Mouse (Mus musculus): ENCODE measurements around the gene Lrguk. TPM values are rescaled to one million over a fixed set of nuclear protein-coding genes. Genes with fewer than 3 reads are reported as not detected.

Lrguk gene
- 0.55 and 1.2 TPM in 2 replicates for polyA plus RNA-seq (2014; fragmentation: Nextera tagmentation; extraction: Ambion mirVana)

DNA sequence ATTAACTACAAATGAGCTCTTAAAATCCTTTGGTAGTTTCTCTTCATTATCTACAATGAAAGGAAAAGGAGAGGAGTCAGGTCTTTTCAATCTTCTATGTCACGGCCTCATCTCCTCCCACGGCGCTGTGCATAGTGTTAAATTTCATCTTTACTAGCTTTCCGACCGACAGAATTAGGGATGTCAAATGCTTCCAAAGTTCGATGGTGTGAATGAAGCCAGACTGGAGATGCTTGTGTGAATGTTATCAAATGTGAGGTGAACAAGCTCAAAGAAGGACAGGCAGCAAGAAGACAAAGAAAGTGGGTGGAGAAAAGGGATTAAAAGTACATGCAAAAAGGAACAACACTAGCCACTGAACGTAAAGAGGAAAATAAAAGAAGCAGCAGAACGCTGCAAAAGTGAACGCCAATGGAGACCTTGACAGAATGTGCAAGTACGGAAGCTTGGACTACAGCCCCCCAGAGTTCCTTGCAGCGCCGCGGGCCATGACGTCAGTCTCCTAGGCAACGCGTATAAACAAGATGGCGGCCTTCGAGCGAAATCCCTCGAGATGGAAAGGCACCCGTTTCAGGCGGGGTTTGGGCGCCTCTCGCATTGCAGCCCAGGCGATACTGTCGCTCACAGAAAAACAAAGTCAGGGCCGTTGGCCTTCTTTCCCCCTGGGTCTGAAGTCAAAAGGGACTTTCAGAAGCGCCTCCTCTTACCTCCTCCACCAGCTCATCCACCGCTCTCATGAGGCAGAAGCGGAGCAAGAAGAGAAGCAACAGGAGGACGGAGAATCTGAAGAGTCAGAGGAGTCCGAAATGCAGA lies at the start of gene Lrguk:
TSS of gene Lrguk (plus strand) at position 516 of the 813 bp plus-strand sequence.
- H3K9ac ChIP-seq (ENCODE audit: low read length): peak within 1 kb of the TSS; percentile 56
- H3K4me2 ChIP-seq (ENCODE audit: low read depth): peak within 1 kb of the TSS; percentile 74
- H3K27me3 ChIP-seq (ENCODE audit: control insufficient read depth, insufficient read depth, low read length): no peaks in the 10 kb centered on the region
- DNase-seq (ENCODE audit: low spot score) (peak; percentile 90), ATAC-seq (ENCODE audit: insufficient read depth, low FRiP score, low TSS enrichment) (peak; percentile 92)
- H3K4me1 ChIP-seq (ENCODE audit: control insufficient read depth, insufficient read depth, low read length): peaks cover 3% of the 10 kb centered on the region; the same call in 1 of the 2 replicates
- no peak within 1 kb of the TSS for H3K27ac ChIP-seq (ENCODE audit: low read depth, low read length)
- peak within 1 kb of the TSS; percentile 50 for H3K4me3 ChIP-seq (ENCODE audit: low read depth, low read length)
- 6% methylated on average over 32 of the region's 32 CpGs for WGBS
- H3K9me3 ChIP-seq (ENCODE audit: control insufficient read depth, low read length): no peaks in the 10 kb centered on the region
- no peaks in the 10 kb centered on the region for H3K36me3 ChIP-seq (ENCODE audit: control insufficient read depth, insufficient read depth, low read length)

DNA sequence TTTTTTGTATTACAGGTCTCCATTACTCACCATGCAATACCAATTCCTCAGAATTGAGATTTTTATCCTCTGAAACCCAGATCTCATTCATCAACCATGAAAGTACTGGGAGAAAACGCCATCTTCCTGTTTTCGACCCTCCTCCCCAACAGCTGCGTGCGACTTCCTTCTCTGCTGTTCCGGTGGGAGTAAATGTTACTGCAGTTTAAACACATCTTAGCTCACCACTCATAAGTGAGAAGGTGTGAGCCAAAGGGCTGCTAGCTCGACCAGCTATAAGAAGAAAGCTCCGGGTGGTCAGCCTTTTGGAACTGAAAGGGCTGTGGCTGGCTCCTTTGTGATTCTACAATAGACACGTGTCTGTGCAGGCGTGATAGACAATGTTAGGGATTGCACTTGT lies 46.5 kb upstream of the Lrguk start:
- 85% methylated on average over 9 of the region's 9 CpGs for WGBS

DNA sequence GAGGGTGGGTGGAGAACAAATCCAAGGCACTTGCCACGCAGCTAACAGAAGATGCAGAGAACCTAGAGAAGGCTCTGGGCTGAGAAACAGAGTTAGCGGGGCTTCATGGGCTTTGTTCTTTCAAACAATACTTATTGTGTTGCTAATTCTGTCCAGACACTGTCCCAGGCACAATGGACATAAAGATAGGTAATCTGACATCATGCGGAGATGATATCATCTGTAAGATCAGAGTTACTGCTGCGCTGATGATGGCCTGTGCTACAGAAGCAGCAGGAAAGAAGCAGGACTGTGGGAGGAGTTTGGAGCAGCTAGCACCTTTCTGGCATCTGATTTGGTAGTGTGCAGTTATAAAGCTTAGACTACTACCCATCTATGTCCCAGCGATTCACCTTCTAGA lies 42.1 kb upstream of the Lrguk start:
- no peak for DNase-seq (ENCODE audit: low spot score)
- H3K4me1 ChIP-seq (ENCODE audit: control insufficient read depth, insufficient read depth, low read length): no peaks in the 10 kb centered on the region
- no peaks in the 10 kb centered on the region for H3K36me3 ChIP-seq (ENCODE audit: control insufficient read depth, insufficient read depth, low read length)
- no peak overlapping the region for H3K4me3 ChIP-seq (ENCODE audit: low read depth, low read length)
- ATAC-seq (ENCODE audit: insufficient read depth, low FRiP score, low TSS enrichment): no peak
- H3K27ac ChIP-seq (ENCODE audit: low read depth, low read length): no peak overlapping the region
- no peaks in the 10 kb centered on the region for H3K9me3 ChIP-seq (ENCODE audit: control insufficient read depth, low read length)
- no peak overlapping the region for H3K4me2 ChIP-seq (ENCODE audit: low read depth)
- 80% methylated on average over 5 of the region's 5 CpGs for WGBS
- no peaks in the 10 kb centered on the region for H3K27me3 ChIP-seq (ENCODE audit: control insufficient read depth, insufficient read depth, low read length)
- H3K9ac ChIP-seq (ENCODE audit: low read length): no peak overlapping the region

More for the DNA sequence above, 46.5 kb upstream of the Lrguk start:
- DNase-seq (ENCODE audit: low spot score) (no peak), ATAC-seq (ENCODE audit: insufficient read depth, low FRiP score, low TSS enrichment) (no peak)
- no peaks in the 10 kb centered on the region for H3K36me3 ChIP-seq (ENCODE audit: control insufficient read depth, insufficient read depth, low read length)
- H3K27me3 ChIP-seq (ENCODE audit: control insufficient read depth, insufficient read depth, low read length): no peaks in the 10 kb centered on the region
- no peak overlapping the region for H3K4me3 ChIP-seq (ENCODE audit: low read depth, low read length)
- no peak overlapping the region for H3K9ac ChIP-seq (ENCODE audit: low read length)
- no peaks in the 10 kb centered on the region for H3K4me1 ChIP-seq (ENCODE audit: control insufficient read depth, insufficient read depth, low read length)
- no peak overlapping the region for H3K27ac ChIP-seq (ENCODE audit: low read depth, low read length)
- H3K4me2 ChIP-seq (ENCODE audit: low read depth): no peak overlapping the region
- H3K9me3 ChIP-seq (ENCODE audit: control insufficient read depth, low read length): no peaks in the 10 kb centered on the region

DNA sequence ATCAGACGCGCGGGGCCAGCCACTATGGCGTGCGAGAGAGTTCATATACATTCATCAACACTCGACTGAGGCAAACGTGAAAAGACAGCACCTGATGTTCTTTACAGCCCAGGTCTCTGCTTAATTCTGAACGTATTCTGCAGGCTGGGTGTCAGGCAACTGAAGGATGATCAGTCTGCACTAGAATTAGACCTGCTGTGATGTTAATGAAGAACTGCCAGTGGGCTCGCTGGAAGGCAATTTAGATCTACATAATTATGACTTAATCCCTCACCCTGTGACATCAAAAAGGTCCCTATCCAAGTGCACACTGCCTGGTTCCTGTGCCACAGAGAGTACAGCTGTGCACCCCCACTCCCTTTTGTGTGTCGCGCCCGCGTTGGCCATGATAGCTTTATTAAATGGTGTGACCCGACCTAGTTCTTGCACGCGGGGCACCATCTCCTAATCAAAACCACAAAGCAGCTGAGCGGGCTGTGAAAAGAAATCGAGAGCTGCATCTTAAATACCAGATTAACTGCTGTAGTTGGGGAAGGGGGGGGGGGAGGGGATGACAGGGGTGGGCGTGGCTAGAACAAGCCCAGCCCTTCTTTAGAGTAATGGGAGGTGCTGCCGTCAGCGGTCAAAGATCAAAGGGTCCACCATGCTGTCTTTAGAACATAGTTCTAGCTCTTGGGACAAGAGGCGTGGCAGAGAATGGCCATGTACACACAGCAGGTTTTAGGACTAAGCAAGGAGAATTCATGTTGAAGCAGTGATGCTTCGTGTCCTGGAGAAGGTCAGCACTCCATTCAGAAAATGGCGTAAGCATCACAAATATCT lies 36.8 kb upstream of the Lrguk start:
- Histone ChIP-seq H3K36me3 (ENCODE audit: control insufficient read depth, insufficient read depth, low read length) (no peaks in the 10 kb centered on the region), H3K4me3 (ENCODE audit: low read depth, low read length) (no peak overlapping the region), H3K27me3 (ENCODE audit: control insufficient read depth, insufficient read depth, low read length) (no peaks in the 10 kb centered on the region), H3K4me1 (ENCODE audit: control insufficient read depth, insufficient read depth, low read length) (no peaks in the 10 kb centered on the region), H3K9ac (ENCODE audit: low read length) (no peak overlapping the region), H3K9me3 (ENCODE audit: control insufficient read depth, low read length) (no peaks in the 10 kb centered on the region), H3K4me2 (ENCODE audit: low read depth) (peak overlapping the region; percentile 30; the same call in 1 of the 2 replicates), H3K27ac (ENCODE audit: low read depth, low read length) (peak overlapping the region; percentile 53; the same call in 1 of the 2 replicates)
- WGBS: 37% methylated on average over 24 of the region's 24 CpGs
- ATAC-seq (ENCODE audit: insufficient read depth, low FRiP score, low TSS enrichment) (peak; percentile 55; the same call in 1 of the 2 replicates), DNase-seq (ENCODE audit: low spot score) (peak; percentile 46)

GRCm38 (mm10) chr6:33993842-33994241 lies 35.4 kb upstream of the Lrguk start:
- DNase-seq (ENCODE audit: low spot score) (no peak), ATAC-seq (ENCODE audit: insufficient read depth, low FRiP score, low TSS enrichment) (no peak)
- WGBS: 62% methylated on average over 6 of the region's 6 CpGs
- no peaks in the 10 kb centered on the region for H3K4me1 ChIP-seq (ENCODE audit: control insufficient read depth, insufficient read depth, low read length)
- H3K27me3 ChIP-seq (ENCODE audit: control insufficient read depth, insufficient read depth, low read length): no peaks in the 10 kb centered on the region
- H3K9me3 ChIP-seq (ENCODE audit: control insufficient read depth, low read length): no peaks in the 10 kb centered on the region
- no peak overlapping the region for H3K4me2 ChIP-seq (ENCODE audit: low read depth)
- H3K27ac ChIP-seq (ENCODE audit: low read depth, low read length): no peak overlapping the region
- H3K9ac ChIP-seq (ENCODE audit: low read length): no peak overlapping the region
- H3K4me3 ChIP-seq (ENCODE audit: low read depth, low read length): no peak overlapping the region
- H3K36me3 ChIP-seq (ENCODE audit: control insufficient read depth, insufficient read depth, low read length): no peaks in the 10 kb centered on the region

- Histone ChIP-seq H3K4me2 (ENCODE audit: low read depth) (no peak overlapping the region), H3K9ac (ENCODE audit: low read length) (no peak overlapping the region), H3K27ac (ENCODE audit: low read depth, low read length) (no peak overlapping the region), H3K4me3 (ENCODE audit: low read depth, low read length) (no peak overlapping the region), H3K27me3 (ENCODE audit: control insufficient read depth, insufficient read depth, low read length) (no peaks in the 10 kb centered on the region), H3K4me1 (ENCODE audit: control insufficient read depth, insufficient read depth, low read length) (no peaks in the 10 kb centered on the region), H3K36me3 (ENCODE audit: control insufficient read depth, insufficient read depth, low read length) (no peaks in the 10 kb centered on the region), H3K9me3 (ENCODE audit: control insufficient read depth, low read length) (no peaks in the 10 kb centered on the region)
- no peak for ATAC-seq (ENCODE audit: insufficient read depth, low FRiP score, low TSS enrichment)
- no peak for DNase-seq (ENCODE audit: low spot score)
- whole genome bisulfite sequencing: 58% methylated on average over 2 of the region's 4 CpGs
Observed at GRCm38 (mm10) chr6:33998590-33998989, 30.7 kb upstream of the Lrguk start.

DNA sequence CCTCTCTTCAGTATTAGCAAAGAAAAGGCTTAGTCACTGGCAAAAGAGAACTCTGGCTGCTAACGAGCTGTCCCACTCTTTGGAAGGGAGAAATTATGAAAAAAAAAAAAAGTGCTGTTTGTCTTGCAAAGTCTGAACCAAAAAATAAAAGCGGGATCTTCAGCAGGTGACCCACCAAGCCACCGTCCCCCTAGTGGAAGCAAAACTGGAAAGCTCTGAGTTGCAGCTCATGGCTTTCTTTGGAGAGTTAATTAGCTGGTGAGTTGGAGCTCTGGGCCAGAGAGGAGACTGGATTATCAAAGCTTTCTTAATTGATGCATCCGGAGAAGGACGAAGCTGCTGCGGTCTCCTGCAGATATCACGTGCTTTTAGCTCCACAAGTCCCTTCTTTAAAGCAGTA lies 29.7 kb upstream of the Lrguk start:
- Histone ChIP-seq H3K9ac (ENCODE audit: low read length) (no peak overlapping the region), H3K9me3 (ENCODE audit: control insufficient read depth, low read length) (no peaks in the 10 kb centered on the region), H3K4me3 (ENCODE audit: low read depth, low read length) (no peak overlapping the region), H3K27ac (ENCODE audit: low read depth, low read length) (no peak overlapping the region), H3K4me1 (ENCODE audit: control insufficient read depth, insufficient read depth, low read length) (no peaks in the 10 kb centered on the region), H3K27me3 (ENCODE audit: control insufficient read depth, insufficient read depth, low read length) (no peaks in the 10 kb centered on the region), H3K4me2 (ENCODE audit: low read depth) (no peak overlapping the region), H3K36me3 (ENCODE audit: control insufficient read depth, insufficient read depth, low read length) (no peaks in the 10 kb centered on the region)
- DNase-seq (ENCODE audit: low spot score): no peak
- no peak for ATAC-seq (ENCODE audit: insufficient read depth, low FRiP score, low TSS enrichment)
- 38% methylated on average over 7 of the region's 7 CpGs for WGBS

DNA sequence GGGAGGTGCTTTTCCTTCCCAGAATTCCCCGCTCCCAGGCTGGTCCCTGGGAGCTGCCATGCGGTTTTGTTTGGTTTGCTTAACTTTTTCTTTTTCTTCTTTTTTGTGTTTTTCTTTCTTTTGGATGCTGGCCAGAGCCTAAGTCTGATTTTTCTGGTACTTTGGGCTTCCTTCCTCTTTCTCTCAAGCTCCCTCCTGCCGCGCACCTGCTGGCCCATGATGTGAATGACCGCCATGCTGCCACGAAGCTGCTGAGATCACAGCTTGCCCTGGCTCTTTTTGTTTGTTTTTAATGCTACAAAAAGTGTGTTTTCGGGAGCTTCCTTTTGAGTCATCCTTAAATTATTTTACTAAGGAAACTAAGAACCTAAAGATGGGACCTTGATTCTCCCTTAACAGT lies 28.6 kb upstream of the Lrguk start:
- no peak overlapping the region for H3K9ac ChIP-seq (ENCODE audit: low read length)
- H3K27ac ChIP-seq (ENCODE audit: low read depth, low read length): no peak overlapping the region
- 88% methylated on average over 7 of the region's 7 CpGs for whole genome bisulfite sequencing
- no peaks in the 10 kb centered on the region for H3K36me3 ChIP-seq (ENCODE audit: control insufficient read depth, insufficient read depth, low read length)
- ATAC-seq (ENCODE audit: insufficient read depth, low FRiP score, low TSS enrichment) (no peak), DNase-seq (ENCODE audit: low spot score) (no peak)
- H3K4me2 ChIP-seq (ENCODE audit: low read depth): no peak overlapping the region
- no peaks in the 10 kb centered on the region for H3K4me1 ChIP-seq (ENCODE audit: control insufficient read depth, insufficient read depth, low read length)
- H3K27me3 ChIP-seq (ENCODE audit: control insufficient read depth, insufficient read depth, low read length): no peaks in the 10 kb centered on the region
- H3K4me3 ChIP-seq (ENCODE audit: low read depth, low read length): no peak overlapping the region
- H3K9me3 ChIP-seq (ENCODE audit: control insufficient read depth, low read length): no peaks in the 10 kb centered on the region
